Mouse (Mus musculus): ENCODE measurements around the gene Ulk1. TPM values are rescaled to one million over a fixed set of nuclear protein-coding genes. Genes with fewer than 3 reads are reported as not detected.
"Not testable (repeated sequence)": the region's sequence is repeated elsewhere in the genome, so short reads cannot be mapped to it uniquely, and the experiment has no call there.

Gene Ulk1
- polyA plus RNA-seq, 1 experiment from 2014 or later = 12.0 TPM

GRCm38 (mm10) chr5:110838016-110838415 is 28.1 kb upstream of the Ulk1 start:
- not testable (repeated sequence) for ATAC-seq (ENCODE audit: insufficient read depth, low FRiP score); H3K4me3 ChIP-seq (replicated peaks; ENCODE audit: low read length)
- 83% methylated on average over 5 of the region's 5 CpGs for WGBS

GRCm38 (mm10) chr5:110835959-110836358 is 26.1 kb upstream of the Ulk1 start:
- Histone ChIP-seq H3K9ac (ENCODE audit: low read length) (no peak overlapping the region; the same call in 1 of the 2 replicates), H3K4me2 (ENCODE audit: low read depth, low read length) (no peak overlapping the region), H3K27ac (ENCODE audit: low read length) (no peak overlapping the region), H3K36me3 (ENCODE audit: control insufficient read depth, insufficient read depth, low read length) (no peaks in the 10 kb centered on the region), H3K27me3 (ENCODE audit: control insufficient read depth, insufficient read depth, low read length) (no peaks in the 10 kb centered on the region), H3K4me1 (ENCODE audit: control insufficient read depth, insufficient read depth, low read length) (peaks cover 20% of the 10 kb centered on the region), H3K4me3 (replicated peaks; ENCODE audit: low read length) (no peak overlapping the region), H3K9me3 (replicated peaks; ENCODE audit: control insufficient read depth, low read length) (no peaks in the 10 kb centered on the region)
- no peak for ATAC-seq (ENCODE audit: insufficient read depth, low FRiP score)
- WGBS = 17% methylated on average over 3 of the region's 3 CpGs

More at GRCm38 (mm10) chr5:110838016-110838415, 28.1 kb upstream of the Ulk1 start:
- H3K36me3 ChIP-seq (ENCODE audit: control insufficient read depth, insufficient read depth, low read length); H3K27me3 ChIP-seq (ENCODE audit: control insufficient read depth, insufficient read depth, low read length); H3K9ac ChIP-seq (ENCODE audit: low read length); H3K27ac ChIP-seq (ENCODE audit: low read length); H3K4me2 ChIP-seq (ENCODE audit: low read depth, low read length); H3K9me3 ChIP-seq (replicated peaks; ENCODE audit: control insufficient read depth, low read length): not testable (repeated sequence)
- peaks cover 20% of the 10 kb centered on the region for H3K4me1 ChIP-seq (ENCODE audit: control insufficient read depth, insufficient read depth, low read length)

- no peak for ATAC-seq (ENCODE audit: insufficient read depth, low FRiP score)
- Histone ChIP-seq H3K4me2 (ENCODE audit: low read depth, low read length) (no peak overlapping the region), H3K27ac (ENCODE audit: low read length) (no peak overlapping the region), H3K4me1 (ENCODE audit: control insufficient read depth, insufficient read depth, low read length) (peaks cover 5% of the 10 kb centered on the region; the same call in 1 of the 2 replicates), H3K9ac (ENCODE audit: low read length) (no peak overlapping the region), H3K4me3 (replicated peaks; ENCODE audit: low read length) (no peak overlapping the region), H3K36me3 (ENCODE audit: control insufficient read depth, insufficient read depth, low read length) (no peaks in the 10 kb centered on the region), H3K27me3 (ENCODE audit: control insufficient read depth, insufficient read depth, low read length) (no peaks in the 10 kb centered on the region), H3K9me3 (replicated peaks; ENCODE audit: control insufficient read depth, low read length) (no peaks in the 10 kb centered on the region)
- WGBS = 80% methylated on average over 5 of the region's 5 CpGs
Observed at GRCm38 (mm10) chr5:110831036-110831720, 21.3 kb upstream of the Ulk1 start.

- Histone ChIP-seq H3K27me3 (ENCODE audit: control insufficient read depth, insufficient read depth, low read length) (no peaks in the 10 kb centered on the region), H3K4me2 (ENCODE audit: low read depth, low read length) (no peak overlapping the region), H3K27ac (ENCODE audit: low read length) (0 out of 2 replicates have a peak overlapping the region, but pooled peaks have one; percentile 7), H3K9ac (ENCODE audit: low read length) (no peak overlapping the region), H3K36me3 (ENCODE audit: control insufficient read depth, insufficient read depth, low read length) (no peaks in the 10 kb centered on the region), H3K4me1 (ENCODE audit: control insufficient read depth, insufficient read depth, low read length) (no peaks in the 10 kb centered on the region), H3K4me3 (replicated peaks; ENCODE audit: low read length) (no peak overlapping the region), H3K9me3 (replicated peaks; ENCODE audit: control insufficient read depth, low read length) (no peaks in the 10 kb centered on the region)
- ATAC-seq (ENCODE audit: insufficient read depth, low FRiP score) = no peak
- WGBS = 82% methylated on average over 5 of the region's 5 CpGs
Observed at GRCm38 (mm10) chr5:110827576-110827975, 17.7 kb upstream of the Ulk1 start.

- H3K9me3 ChIP-seq (replicated peaks; ENCODE audit: control insufficient read depth, low read length) = no peaks in the 10 kb centered on the region
- ATAC-seq (ENCODE audit: insufficient read depth, low FRiP score) = peak; percentile 60; the same call in 1 of the 2 replicates
- H3K27ac ChIP-seq (ENCODE audit: low read length) = peak overlapping the region; percentile 52
- H3K4me1 ChIP-seq (ENCODE audit: control insufficient read depth, insufficient read depth, low read length) = no peaks in the 10 kb centered on the region
- H3K36me3 ChIP-seq (ENCODE audit: control insufficient read depth, insufficient read depth, low read length) = no peaks in the 10 kb centered on the region
- no peak overlapping the region for H3K9ac ChIP-seq (ENCODE audit: low read length)
- no peak overlapping the region for H3K4me3 ChIP-seq (replicated peaks; ENCODE audit: low read length)
- WGBS = 58% methylated on average over 8 of the region's 8 CpGs
- H3K27me3 ChIP-seq (ENCODE audit: control insufficient read depth, insufficient read depth, low read length) = no peaks in the 10 kb centered on the region
- H3K4me2 ChIP-seq (ENCODE audit: low read depth, low read length) = no peak overlapping the region
Observed at GRCm38 (mm10) chr5:110826781-110827495, 17.0 kb upstream of the Ulk1 start.

- H3K27me3 ChIP-seq (ENCODE audit: control insufficient read depth, insufficient read depth, low read length) = no peaks in the 10 kb centered on the region
- WGBS = 77% methylated on average over 4 of the region's 4 CpGs
- no peak overlapping the region for H3K4me2 ChIP-seq (ENCODE audit: low read depth, low read length)
- H3K27ac ChIP-seq (ENCODE audit: low read length) = no peak overlapping the region
- H3K9ac ChIP-seq (ENCODE audit: low read length) = no peak overlapping the region
- no peak for ATAC-seq (ENCODE audit: insufficient read depth, low FRiP score)
- H3K4me3 ChIP-seq (replicated peaks; ENCODE audit: low read length) = no peak overlapping the region
- no peaks in the 10 kb centered on the region for H3K9me3 ChIP-seq (replicated peaks; ENCODE audit: control insufficient read depth, low read length)
- H3K4me1 ChIP-seq (ENCODE audit: control insufficient read depth, insufficient read depth, low read length) = no peaks in the 10 kb centered on the region
- no peaks in the 10 kb centered on the region for H3K36me3 ChIP-seq (ENCODE audit: control insufficient read depth, insufficient read depth, low read length)
Observed at GRCm38 (mm10) chr5:110824421-110824820, 14.5 kb upstream of the Ulk1 start.

GRCm38 (mm10) chr5:110808821-110809666 is 853 bp downstream of the Ulk1 start:
- peaks cover 3% of the 10 kb centered on the region; the same call in 1 of the 2 replicates for H3K36me3 ChIP-seq (ENCODE audit: control insufficient read depth, insufficient read depth, low read length)
- H3K27ac ChIP-seq (ENCODE audit: low read length) = peak overlapping the region; percentile 91
- H3K9me3 ChIP-seq (replicated peaks; ENCODE audit: control insufficient read depth, low read length) = no peaks in the 10 kb centered on the region
- peak overlapping the region; percentile 96 for H3K4me2 ChIP-seq (ENCODE audit: low read depth, low read length)
- peak overlapping the region; percentile 87 for H3K4me3 ChIP-seq (replicated peaks; ENCODE audit: low read length)
- H3K9ac ChIP-seq (ENCODE audit: low read length) = peak overlapping the region; percentile 98
- no peak for ATAC-seq (ENCODE audit: insufficient read depth, low FRiP score)
- WGBS = 1% methylated on average over 27 of the region's 27 CpGs
- no peaks in the 10 kb centered on the region for H3K27me3 ChIP-seq (ENCODE audit: control insufficient read depth, insufficient read depth, low read length)
- H3K4me1 ChIP-seq (ENCODE audit: control insufficient read depth, insufficient read depth, low read length) = peaks cover 32% of the 10 kb centered on the region

- WGBS = 1% methylated on average over 14 of the region's 14 CpGs
Observed at GRCm38 (mm10) chr5:110808061-110808631, 1.8 kb downstream of the Ulk1 start.

More at GRCm38 (mm10) chr5:110808061-110808631, 1.8 kb downstream of the Ulk1 start:
- ATAC-seq (ENCODE audit: insufficient read depth, low FRiP score) = peak; percentile 59; the same call in 1 of the 2 replicates
- no peaks in the 10 kb centered on the region for H3K27me3 ChIP-seq (ENCODE audit: control insufficient read depth, insufficient read depth, low read length)
- peaks cover 32% of the 10 kb centered on the region for H3K4me1 ChIP-seq (ENCODE audit: control insufficient read depth, insufficient read depth, low read length)
- H3K9me3 ChIP-seq (replicated peaks; ENCODE audit: control insufficient read depth, low read length) = no peaks in the 10 kb centered on the region
- peak overlapping the region; percentile 87 for H3K4me3 ChIP-seq (replicated peaks; ENCODE audit: low read length)
- peak overlapping the region; percentile 91 for H3K27ac ChIP-seq (ENCODE audit: low read length)
- peaks cover 3% of the 10 kb centered on the region; the same call in 1 of the 2 replicates for H3K36me3 ChIP-seq (ENCODE audit: control insufficient read depth, insufficient read depth, low read length)
- peak overlapping the region; percentile 98 for H3K9ac ChIP-seq (ENCODE audit: low read length)
- peak overlapping the region; percentile 96 for H3K4me2 ChIP-seq (ENCODE audit: low read depth, low read length)
